Mouse (Mus musculus): ENCODE data around the gene Zfp503. TPM values are rescaled to one million over a fixed set of nuclear protein-coding genes. Genes with fewer than 3 reads are reported as not detected.

Zfp503 gene
- polyA plus RNA-seq (2015; fragmentation: Nextera tagmentation; extraction: Ambion mirVana): 16.1 and 16.8 TPM in 2 replicates

GRCm38 (mm10) chr14:21989291-21989913 is at the start of gene Zfp503:
Gene Zfp503 (minus strand): TSS chr14:21989601.
- Histone ChIP-seq H3K9ac (peak within 1 kb of the TSS; percentile 74), H3K27me3 (peaks cover 43% of the 10 kb centered on the region), H3K36me3 (peaks cover 8% of the 10 kb centered on the region; the same call in 1 of the 2 replicates), H3K9me3 (no peaks in the 10 kb centered on the region), H3K27ac (peak within 1 kb of the TSS; percentile 99), H3K4me1 (replicated peaks) (peaks cover 69% of the 10 kb centered on the region), H3K4me2 (peak within 1 kb of the TSS; percentile 78), H3K4me3 (peak within 1 kb of the TSS; percentile 86)
- ATAC-seq (ENCODE audit: low FRiP score): no peak
- WGBS: under 1% methylated on average over 37 of the region's 37 CpGs

GRCm38 (mm10) chr14:22037498-22038131 is 48.2 kb upstream of the Zfp503 start:
- H3K36me3 ChIP-seq: no peaks in the 10 kb centered on the region
- H3K27me3 ChIP-seq: peaks cover 25% of the 10 kb centered on the region
- no peak overlapping the region for H3K4me3 ChIP-seq
- peaks cover 37% of the 10 kb centered on the region for H3K4me1 ChIP-seq (replicated peaks)
- WGBS: 34% methylated on average over 16 of the region's 16 CpGs
- H3K4me2 ChIP-seq: peak overlapping the region; percentile 30
- no peaks in the 10 kb centered on the region for H3K9me3 ChIP-seq
- peak overlapping the region; percentile 11; the same call in 1 of the 2 replicates for H3K9ac ChIP-seq
- no peak overlapping the region for H3K27ac ChIP-seq
- ATAC-seq (ENCODE audit: low FRiP score): no peak

GRCm38 (mm10) chr14:22036802-22037497 is 47.5 kb upstream of the Zfp503 start:
- no peaks in the 10 kb centered on the region for H3K36me3 ChIP-seq
- peak overlapping the region; percentile 30 for H3K4me2 ChIP-seq
- ATAC-seq (ENCODE audit: low FRiP score): no peak
- peaks cover 24% of the 10 kb centered on the region for H3K27me3 ChIP-seq
- H3K4me3 ChIP-seq: no peak overlapping the region
- no peaks in the 10 kb centered on the region for H3K9me3 ChIP-seq
- H3K9ac ChIP-seq: no peak overlapping the region; the same call in 1 of the 2 replicates
- WGBS: 19% methylated on average over 12 of the region's 12 CpGs
- no peak overlapping the region for H3K27ac ChIP-seq
- H3K4me1 ChIP-seq (replicated peaks): peaks cover 37% of the 10 kb centered on the region

GRCm38 (mm10) chr14:22036338-22036737 is 46.9 kb upstream of the Zfp503 start:
- 23% methylated on average over 6 of the region's 6 CpGs for WGBS
- peaks cover 37% of the 10 kb centered on the region for H3K4me1 ChIP-seq (replicated peaks)
- H3K36me3 ChIP-seq: no peaks in the 10 kb centered on the region
- ATAC-seq (ENCODE audit: low FRiP score): no peak
- no peak overlapping the region for H3K4me3 ChIP-seq
- peaks cover 18% of the 10 kb centered on the region for H3K27me3 ChIP-seq
- H3K4me2 ChIP-seq: peak overlapping the region; percentile 13; the same call in 1 of the 2 replicates
- no peak overlapping the region; the same call in 1 of the 2 replicates for H3K27ac ChIP-seq
- no peak overlapping the region; the same call in 1 of the 2 replicates for H3K9ac ChIP-seq
- H3K9me3 ChIP-seq: no peaks in the 10 kb centered on the region

- H3K27ac ChIP-seq: no peak overlapping the region
- H3K36me3 ChIP-seq: no peaks in the 10 kb centered on the region
- peak overlapping the region; percentile 13; the same call in 1 of the 2 replicates for H3K4me2 ChIP-seq
- H3K9ac ChIP-seq: no peak overlapping the region
- peaks cover 13% of the 10 kb centered on the region for H3K27me3 ChIP-seq
- H3K9me3 ChIP-seq: no peaks in the 10 kb centered on the region
- ATAC-seq (ENCODE audit: low FRiP score): peak; percentile 36; the same call in 1 of the 2 replicates
- H3K4me3 ChIP-seq: no peak overlapping the region
- peaks cover 37% of the 10 kb centered on the region for H3K4me1 ChIP-seq (replicated peaks)
- WGBS: 28% methylated on average over 3 of the region's 3 CpGs
Observed at GRCm38 (mm10) chr14:22035900-22036299, 46.5 kb upstream of the Zfp503 start.

- no peaks in the 10 kb centered on the region for H3K36me3 ChIP-seq
- H3K4me2 ChIP-seq: no peak overlapping the region
- WGBS: 76% methylated on average over 4 of the region's 4 CpGs
- peaks cover 13% of the 10 kb centered on the region for H3K4me1 ChIP-seq (replicated peaks)
- peaks cover 24% of the 10 kb centered on the region for H3K27me3 ChIP-seq
- no peak overlapping the region for H3K27ac ChIP-seq
- no peak overlapping the region for H3K9ac ChIP-seq
- ATAC-seq (ENCODE audit: low FRiP score): no peak
- H3K4me3 ChIP-seq: no peak overlapping the region
- no peaks in the 10 kb centered on the region for H3K9me3 ChIP-seq
Observed at GRCm38 (mm10) chr14:22023533-22023932, 34.1 kb upstream of the Zfp503 start.

GRCm38 (mm10) chr14:22020885-22021284 is 31.5 kb upstream of the Zfp503 start:
- Histone ChIP-seq H3K4me2 (no peak overlapping the region), H3K27me3 (peaks cover 49% of the 10 kb centered on the region), H3K36me3 (no peaks in the 10 kb centered on the region), H3K4me1 (replicated peaks) (peaks cover 13% of the 10 kb centered on the region), H3K9me3 (no peaks in the 10 kb centered on the region), H3K9ac (no peak overlapping the region), H3K27ac (no peak overlapping the region), H3K4me3 (no peak overlapping the region)
- no peak for ATAC-seq (ENCODE audit: low FRiP score)
- 17% methylated on average over 2 of the region's 2 CpGs for WGBS

- Histone ChIP-seq H3K4me1 (replicated peaks) (peaks cover 13% of the 10 kb centered on the region), H3K4me3 (peak overlapping the region; percentile 35), H3K9me3 (no peaks in the 10 kb centered on the region), H3K27me3 (peaks cover 56% of the 10 kb centered on the region), H3K4me2 (peak overlapping the region; percentile 62), H3K27ac (no peak overlapping the region), H3K36me3 (no peaks in the 10 kb centered on the region), H3K9ac (peak overlapping the region; percentile 63)
- ATAC-seq (ENCODE audit: low FRiP score): no peak
- WGBS: 38% methylated on average over 12 of the region's 12 CpGs
Observed at GRCm38 (mm10) chr14:22019949-22020845, 30.8 kb upstream of the Zfp503 start.

GRCm38 (mm10) chr14:22019252-22019948 is 30.0 kb upstream of the Zfp503 start, which contains the start of gene Lrmda:
Gene Lrmda (plus strand): TSS chr14:22019712.
- ATAC-seq (ENCODE audit: low FRiP score): peak; percentile 59; the same call in 1 of the 2 replicates
- peaks cover 58% of the 10 kb centered on the region for H3K27me3 ChIP-seq

GRCm38 (mm10) chr14:22017011-22017410 is 27.6 kb upstream of the Zfp503 start:
- H3K4me1 ChIP-seq (replicated peaks): peaks cover 13% of the 10 kb centered on the region
- H3K9me3 ChIP-seq: no peaks in the 10 kb centered on the region
- ATAC-seq (ENCODE audit: low FRiP score): no peak
- H3K27me3 ChIP-seq: peaks cover 58% of the 10 kb centered on the region
- WGBS: 54% methylated on average over 5 of the region's 5 CpGs
- no peak overlapping the region for H3K27ac ChIP-seq
- H3K4me3 ChIP-seq: no peak overlapping the region
- no peak overlapping the region for H3K4me2 ChIP-seq
- no peak overlapping the region for H3K9ac ChIP-seq
- H3K36me3 ChIP-seq: no peaks in the 10 kb centered on the region

More at GRCm38 (mm10) chr14:22019252-22019948, 30.0 kb upstream of the Zfp503 start, which contains the start of gene Lrmda:
- peaks cover 13% of the 10 kb centered on the region for H3K4me1 ChIP-seq (replicated peaks)
- H3K4me2 ChIP-seq: peak within 1 kb of the TSS; percentile 62
- WGBS: 3% methylated on average over 30 of the region's 33 CpGs
- H3K27ac ChIP-seq: no peak within 1 kb of the TSS
- H3K9ac ChIP-seq: peak within 1 kb of the TSS; percentile 63
- no peaks in the 10 kb centered on the region for H3K9me3 ChIP-seq
- H3K36me3 ChIP-seq: no peaks in the 10 kb centered on the region
- peak within 1 kb of the TSS; percentile 35 for H3K4me3 ChIP-seq

- Histone ChIP-seq H3K9me3 (no peaks in the 10 kb centered on the region), H3K4me3 (no peak overlapping the region), H3K4me1 (replicated peaks) (peaks cover 7% of the 10 kb centered on the region), H3K27me3 (peaks cover 50% of the 10 kb centered on the region), H3K36me3 (no peaks in the 10 kb centered on the region), H3K27ac (no peak overlapping the region), H3K4me2 (no peak overlapping the region), H3K9ac (no peak overlapping the region)
- WGBS: 52% methylated on average over 4 of the region's 4 CpGs
- ATAC-seq (ENCODE audit: low FRiP score): no peak
Observed at GRCm38 (mm10) chr14:22014781-22015180, 25.4 kb upstream of the Zfp503 start.
